Comparison of ENCODE assay signal across 17 mouse cellular contexts in genomic region chr2:38730331-38730827, GRCm38 (mm10). TPM values are rescaled to one million over a fixed set of nuclear protein-coding genes. Genes with fewer than 3 reads are reported as not detected.
DNase-seq lines count a peak whose midpoint lies in the region.
"Had no signal": no experiment of that assay in that cellular context is flagged by ENCODE, and none has a peak within 500 bp of the region (broad histone marks: within the 10 kb centered on the region; RNA-seq: fewer than 3 reads in every experiment).

No protein-coding gene starts in this region.

- DNase-seq in adrenal gland, adult (ENCODE audit: inconsistent age in 2 of 2, low spot score in 1 of 2), result peak; percentile 84 to 90
- DNase-seq in adrenal gland, postnatal 4 days (ENCODE audit: low spot score in 2 of 2), result no peak
- peak; percentile 22 for DNase-seq in heart, adult 11 months
- DNase-seq in heart, postnatal 10 days, result no peak
- DNase-seq in adrenal gland, postnatal 14 days, result peak; percentile 77
- no peak for DNase-seq in layer of hippocampus, postnatal 14 days (ENCODE audit: low spot score in 2 of 2)
- DNase-seq: cerebellum, adult 11 months; cerebellum, adult 8-10 months; cerebellum, postnatal 10 days; cerebellum, postnatal 36 days; gastrocnemius, postnatal 10 days; gastrocnemius, postnatal 36 days; heart, postnatal 36 days; kidney, adult 2 months had no signal

- intact Hi-C loops in heart, postnatal 10 days (cut with DNase I), result loop anchor here (10.0 kb wide), 1 partner anchor 806 kb away; no protein-coding TSS in a partner anchor

RNA-seq across cellular contexts. Expression of gene Nr5a1, which starts 16.0 kb away (rescaled TPM):
- total RNA-seq in adrenal gland, postnatal 4 days (2021), result 100 to 1,000 TPM; 432 to 438 TPM
- total RNA-seq in heart, postnatal 10 days (2021), result under 1 TPM; 0.12 to 0.15 TPM
- 372 and 416 TPM in 2 replicates for total RNA-seq in adrenal gland, postnatal 14 days (2021)
- total RNA-seq in layer of hippocampus, postnatal 14 days (2021), result not detected
- total RNA-seq: gastrocnemius, adult 18-20 months; gastrocnemius, postnatal 10 days; gastrocnemius, postnatal 36 days; granulocyte monocyte progenitor cell, adult 5-6 weeks; heart, adult 8-10 months; heart, postnatal 36 days had no signal

Comparison
In these comparisons a context has a peak if more than half of its experiments do, and no peak if none do; other contexts are left out.
1. DNase-seq: peak in adrenal gland, adult (2 of 2), heart, adult 11 months (single experiment) and adrenal gland, postnatal 14 days (single experiment); none in adrenal gland, postnatal 4 days (0 of 2), heart, postnatal 10 days (0 of 2) and layer of hippocampus, postnatal 14 days (0 of 2).
2. RNA of gene Nr5a1, which starts 16.0 kb away (total RNA-seq): 432 to 438 TPM in adrenal gland, postnatal 4 days and 372 to 416 TPM in adrenal gland, postnatal 14 days; 0.12 to 0.15 TPM in heart, postnatal 10 days and not detected in layer of hippocampus, postnatal 14 days; every median in the first group is over 100 times any median in the second.